Mouse (Mus musculus): ENCODE data around the gene Sobp. TPM values are rescaled to one million over a fixed set of nuclear protein-coding genes. Genes with fewer than 3 reads are reported as not detected.

Gene Sobp
- polyA plus RNA-seq, 1 experiment from 2014 or later: 0.66 TPM

GRCm38 (mm10) chr10:43022190-43022761 is 152.1 kb downstream of the Sobp start:
- Histone ChIP-seq H3K4me3 (peak overlapping the region; percentile 52), H3K9me3 (no peaks in the 10 kb centered on the region), H3K4me1 (peaks cover 25% of the 10 kb centered on the region), H3K36me3 (no peaks in the 10 kb centered on the region), H3K9ac (no peak overlapping the region), H3K4me2 (peak overlapping the region; percentile 97), H3K27ac (no peak overlapping the region), H3K27me3 (peaks cover 51% of the 10 kb centered on the region)
- WGBS: 5% methylated on average over 29 of the region's 29 CpGs
- ATAC-seq (ENCODE audit: borderline replicate concordance, extremely low read depth, low FRiP score, low TSS enrichment): peak; percentile 16; the same call in 1 of the 2 replicates

GRCm38 (mm10) chr10:43021512-43022116 is 152.7 kb downstream of the Sobp start:
- Histone ChIP-seq H3K4me1 (peaks cover 19% of the 10 kb centered on the region), H3K27ac (no peak overlapping the region), H3K36me3 (no peaks in the 10 kb centered on the region), H3K4me2 (peak overlapping the region; percentile 97), H3K4me3 (peak overlapping the region; percentile 52), H3K9ac (peak overlapping the region; percentile 42), H3K9me3 (no peaks in the 10 kb centered on the region), H3K27me3 (peaks cover 52% of the 10 kb centered on the region)
- WGBS: under 1% methylated on average over 54 of the region's 69 CpGs
- peak; percentile 53; the same call in 1 of the 2 replicates for ATAC-seq (ENCODE audit: borderline replicate concordance, extremely low read depth, low FRiP score, low TSS enrichment)

- Histone ChIP-seq H3K9me3 (no peaks in the 10 kb centered on the region), H3K27ac (no peak overlapping the region), H3K4me2 (peak overlapping the region; percentile 97), H3K4me1 (peaks cover 19% of the 10 kb centered on the region), H3K27me3 (peaks cover 58% of the 10 kb centered on the region), H3K9ac (peak overlapping the region; percentile 42), H3K4me3 (peak overlapping the region; percentile 52), H3K36me3 (no peaks in the 10 kb centered on the region)
- 2% methylated on average over 35 of the region's 35 CpGs for WGBS
- ATAC-seq (ENCODE audit: borderline replicate concordance, extremely low read depth, low FRiP score, low TSS enrichment): no peak
Measured at GRCm38 (mm10) chr10:43021017-43021416, 153.3 kb downstream of the Sobp start.

- Histone ChIP-seq H3K36me3 (no peaks in the 10 kb centered on the region), H3K4me1 (no peaks in the 10 kb centered on the region), H3K9me3 (no peaks in the 10 kb centered on the region), H3K27me3 (peaks cover 21% of the 10 kb centered on the region), H3K9ac (no peak overlapping the region), H3K4me3 (no peak overlapping the region), H3K27ac (no peak overlapping the region), H3K4me2 (no peak overlapping the region)
- ATAC-seq (ENCODE audit: borderline replicate concordance, extremely low read depth, low FRiP score, low TSS enrichment): no peak
- 80% methylated on average over 5 of the region's 5 CpGs for WGBS
Measured at GRCm38 (mm10) chr10:43014782-43015181, 159.5 kb downstream of the Sobp start.

GRCm38 (mm10) chr10:43014358-43014757 is 160.0 kb downstream of the Sobp start:
- Histone ChIP-seq H3K9me3 (no peaks in the 10 kb centered on the region), H3K4me2 (no peak overlapping the region), H3K36me3 (no peaks in the 10 kb centered on the region), H3K4me1 (no peaks in the 10 kb centered on the region), H3K9ac (no peak overlapping the region), H3K27ac (no peak overlapping the region), H3K4me3 (no peak overlapping the region), H3K27me3 (peaks cover 17% of the 10 kb centered on the region; the same call in 1 of the 2 replicates)
- ATAC-seq (ENCODE audit: borderline replicate concordance, extremely low read depth, low FRiP score, low TSS enrichment): no peak
- WGBS: 79% methylated on average over 4 of the region's 4 CpGs

- H3K36me3 ChIP-seq: no peaks in the 10 kb centered on the region
- no peaks in the 10 kb centered on the region for H3K27me3 ChIP-seq
- no peak overlapping the region for H3K27ac ChIP-seq
- H3K9me3 ChIP-seq: no peaks in the 10 kb centered on the region
- WGBS: 64% methylated on average over 11 of the region's 11 CpGs
- no peak overlapping the region for H3K4me3 ChIP-seq
- H3K9ac ChIP-seq: no peak overlapping the region
- H3K4me2 ChIP-seq: no peak overlapping the region
- H3K4me1 ChIP-seq: peaks cover 5% of the 10 kb centered on the region
- no peak for ATAC-seq (ENCODE audit: borderline replicate concordance, extremely low read depth, low FRiP score, low TSS enrichment)
Measured at GRCm38 (mm10) chr10:43008116-43008515, 166.2 kb downstream of the Sobp start.

- Histone ChIP-seq H3K27me3 (no peaks in the 10 kb centered on the region), H3K4me1 (peaks cover 19% of the 10 kb centered on the region)
- 82% methylated on average over 4 of the region's 4 CpGs for WGBS
Measured at GRCm38 (mm10) chr10:43006534-43006933, 167.8 kb downstream of the Sobp start.

GRCm38 (mm10) chr10:43005677-43006076 is 168.7 kb downstream of the Sobp start:
- H3K36me3 ChIP-seq: no peaks in the 10 kb centered on the region
- H3K27me3 ChIP-seq: no peaks in the 10 kb centered on the region
- H3K4me3 ChIP-seq: no peak overlapping the region
- no peaks in the 10 kb centered on the region for H3K9me3 ChIP-seq
- H3K4me1 ChIP-seq: peaks cover 19% of the 10 kb centered on the region
- no peak for ATAC-seq (ENCODE audit: borderline replicate concordance, extremely low read depth, low FRiP score, low TSS enrichment)
- no peak overlapping the region for H3K27ac ChIP-seq
- no peak overlapping the region for H3K9ac ChIP-seq
- H3K4me2 ChIP-seq: no peak overlapping the region
- WGBS: 75% methylated on average over 7 of the region's 7 CpGs

More at GRCm38 (mm10) chr10:43006534-43006933, 167.8 kb downstream of the Sobp start:
- Histone ChIP-seq H3K9me3 (no peaks in the 10 kb centered on the region), H3K36me3 (no peaks in the 10 kb centered on the region), H3K4me3 (no peak overlapping the region), H3K9ac (no peak overlapping the region), H3K4me2 (no peak overlapping the region), H3K27ac (no peak overlapping the region)
- ATAC-seq (ENCODE audit: borderline replicate concordance, extremely low read depth, low FRiP score, low TSS enrichment): no peak

GRCm38 (mm10) chr10:43005031-43005430 is 169.3 kb downstream of the Sobp start:
- Histone ChIP-seq H3K4me2 (no peak overlapping the region), H3K9ac (no peak overlapping the region), H3K4me3 (no peak overlapping the region), H3K9me3 (no peaks in the 10 kb centered on the region), H3K27me3 (no peaks in the 10 kb centered on the region), H3K27ac (no peak overlapping the region), H3K36me3 (no peaks in the 10 kb centered on the region), H3K4me1 (peaks cover 19% of the 10 kb centered on the region)
- ATAC-seq (ENCODE audit: borderline replicate concordance, extremely low read depth, low FRiP score, low TSS enrichment): no peak
- WGBS: 83% methylated on average over 4 of the region's 4 CpGs

- Histone ChIP-seq H3K9ac (no peak overlapping the region), H3K36me3 (no peaks in the 10 kb centered on the region), H3K27ac (no peak overlapping the region), H3K27me3 (no peaks in the 10 kb centered on the region), H3K9me3 (no peaks in the 10 kb centered on the region), H3K4me3 (no peak overlapping the region), H3K4me1 (peaks cover 19% of the 10 kb centered on the region), H3K4me2 (no peak overlapping the region)
- WGBS: 87% methylated on average over 16 of the region's 16 CpGs
- ATAC-seq (ENCODE audit: borderline replicate concordance, extremely low read depth, low FRiP score, low TSS enrichment): no peak
Measured at GRCm38 (mm10) chr10:43004174-43004734, 170.1 kb downstream of the Sobp start.

- no peaks in the 10 kb centered on the region for H3K27me3 ChIP-seq
- no peak overlapping the region for H3K9ac ChIP-seq
- peaks cover 19% of the 10 kb centered on the region for H3K4me1 ChIP-seq
- no peaks in the 10 kb centered on the region for H3K36me3 ChIP-seq
- peak overlapping the region; percentile 91 for H3K4me2 ChIP-seq
- peak overlapping the region; percentile 49; the same call in 1 of the 2 replicates for H3K4me3 ChIP-seq
- no peak for ATAC-seq (ENCODE audit: borderline replicate concordance, extremely low read depth, low FRiP score, low TSS enrichment)
- no peaks in the 10 kb centered on the region for H3K9me3 ChIP-seq
- H3K27ac ChIP-seq: no peak overlapping the region
- WGBS: 6% methylated on average over 5 of the region's 5 CpGs
Measured at GRCm38 (mm10) chr10:43003466-43003757, 170.9 kb downstream of the Sobp start.

- ATAC-seq (ENCODE audit: borderline replicate concordance, extremely low read depth, low FRiP score, low TSS enrichment): no peak
- H3K27ac ChIP-seq: no peak overlapping the region
- H3K9me3 ChIP-seq: no peaks in the 10 kb centered on the region
- 4% methylated on average over 25 of the region's 25 CpGs for WGBS
- H3K9ac ChIP-seq: peak overlapping the region; percentile 43
- H3K4me2 ChIP-seq: peak overlapping the region; percentile 91
- H3K36me3 ChIP-seq: no peaks in the 10 kb centered on the region
- H3K4me1 ChIP-seq: peaks cover 19% of the 10 kb centered on the region
- peak overlapping the region; percentile 49 for H3K4me3 ChIP-seq
- no peaks in the 10 kb centered on the region for H3K27me3 ChIP-seq
Measured at GRCm38 (mm10) chr10:43002721-43003465, 171.4 kb downstream of the Sobp start.

Measured in lung, embryonic 15.5 days (tissue).